Mouse (Mus musculus) liver, embryonic 11.5 days (tissue): Measurements from ENCODE around the gene Arid1b. TPM values are rescaled to one million over a fixed set of nuclear protein-coding genes. Genes with fewer than 3 reads are reported as not detected.

ENCODE experiments used
- ATAC-seq: fragments of 200-750 bp; cut with Nextera tagmentation; replicated peaks from 2 replicates; pipeline ENCODE4 v1.8.0; 2017; ENCODE audit warnings: moderate number of reproducible peaks, mild to moderate bottlenecking, moderate TSS enrichment, moderate library complexity; ENCODE audit not compliant: low FRiP score
- DNase-seq: peaks from one replicate; pipeline ENCODE4 v3.0.0-alpha.2; 2017; ENCODE audit warnings: low spot score
- H3K27ac ChIP-seq: fragments of 300-500 bp; sonication (generic); 2 replicates; pipeline ENCODE4 v1.5.1; 2014; ENCODE audit warnings: mild to moderate bottlenecking, low read depth, low read length, control low read depth
- H3K27me3 ChIP-seq: fragments of 300-500 bp; sonication (generic); replicated peaks from 2 replicates; pipeline ENCODE4 v1.6.1; 2014; ENCODE audit warnings: low read length, mixed read lengths; ENCODE audit not compliant: control insufficient read depth, insufficient read depth
- H3K36me3 ChIP-seq: fragments of 300-500 bp; sonication (generic); 2 replicates; pipeline ENCODE4 v1.6.1; 2014; ENCODE audit warnings: mild to moderate bottlenecking, low read length, moderate library complexity, mixed read lengths; ENCODE audit not compliant: control insufficient read depth, insufficient read depth
- H3K4me1 ChIP-seq: fragments of 300-500 bp; sonication (generic); replicated peaks from 2 replicates; pipeline ENCODE4 v1.6.1; 2014; ENCODE audit warnings: low read length, mixed read lengths; ENCODE audit not compliant: control insufficient read depth, insufficient read depth
- H3K4me2 ChIP-seq: fragments of 300-500 bp; sonication (generic); 2 replicates; pipeline ENCODE4 v1.6.1; 2014; ENCODE audit warnings: mild to moderate bottlenecking, control low read depth, moderate library complexity
- H3K4me3 ChIP-seq: fragments of 300-500 bp; sonication (generic); 2 replicates; pipeline ENCODE4 v1.5.1; 2014; ENCODE audit warnings: low read depth, low read length, control low read depth
- H3K9ac ChIP-seq: fragments of 300-500 bp; sonication (generic); 2 replicates; pipeline ENCODE4 v1.6.1; 2014; ENCODE audit warnings: low read depth, low read length, control low read depth
- H3K9me3 ChIP-seq: fragments of 300-500 bp; sonication (generic); 2 replicates; pipeline ENCODE4 v1.6.1; 2016; ENCODE audit warnings: low read length, inconsistent platforms, mixed read lengths; ENCODE audit not compliant: control insufficient read depth
- WGBS: fragments of 180-500 bp; shearing (Covaris S2); extraction: QIAGEN DNeasy Blood & Tissue Kit; methylation state at CpG from one replicate; pipeline ENCODE4 v1.1.7; 2014; 5-methylcytosine and 5-hydroxymethylcytosine counted together
- polyA plus RNA-seq: library from polyadenylated mRNA; unstranded; fragments of >200 nt; fragmentation: Nextera tagmentation; extraction: Ambion mirVana; gene quantifications from 2 replicates; pipeline ENCODE4 v1.2.1, GENCODE M21; 2014

The Arid1b gene
- polyA plus RNA-seq, 1 experiment from 2014 or later, result 9.1 TPM

GRCm38 (mm10) chr17:5153461-5153860, 159.3 kb downstream of the Arid1b start:
- Histone ChIP-seq H3K36me3 (no peaks in the 10 kb centered on the region), H3K27ac (no peak overlapping the region), H3K4me1 (peaks cover 7% of the 10 kb centered on the region; the same call in 1 of the 2 replicates), H3K9ac (no peak overlapping the region), H3K4me3 (no peak overlapping the region), H3K9me3 (no peaks in the 10 kb centered on the region), H3K4me2 (no peak overlapping the region), H3K27me3 (no peaks in the 10 kb centered on the region)
- 80% methylated on average over 2 of the region's 2 CpGs for WGBS
- no peak for DNase-seq
- no peak for ATAC-seq

DNA sequence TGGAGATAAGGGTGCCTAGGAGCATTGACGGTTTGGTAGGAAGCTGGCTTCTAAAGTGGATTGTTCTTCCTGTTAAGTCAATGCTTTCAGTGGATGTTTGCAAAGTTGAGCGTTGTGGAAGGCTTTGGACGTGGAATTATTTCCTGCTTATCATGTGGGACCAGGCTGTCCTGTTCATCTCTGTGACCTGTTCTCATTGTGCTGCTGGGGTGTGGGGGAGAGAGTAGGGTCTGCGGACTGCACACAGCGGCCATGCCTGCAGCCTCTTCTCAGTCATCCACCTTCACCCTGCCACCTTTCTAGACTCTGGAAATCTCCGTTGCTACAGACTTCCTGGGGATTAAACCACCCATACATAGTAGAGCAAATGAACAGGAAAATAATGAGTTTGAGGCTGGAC, 160.2 kb downstream of the Arid1b start:
- Histone ChIP-seq H3K27me3 (no peaks in the 10 kb centered on the region), H3K4me1 (peaks cover 7% of the 10 kb centered on the region; the same call in 1 of the 2 replicates), H3K27ac (no peak overlapping the region), H3K36me3 (no peaks in the 10 kb centered on the region), H3K9ac (no peak overlapping the region), H3K4me2 (no peak overlapping the region), H3K9me3 (no peaks in the 10 kb centered on the region), H3K4me3 (no peak overlapping the region)
- DNase-seq (no peak), ATAC-seq (no peak)
- WGBS, result 66% methylated on average over 6 of the region's 6 CpGs

DNA sequence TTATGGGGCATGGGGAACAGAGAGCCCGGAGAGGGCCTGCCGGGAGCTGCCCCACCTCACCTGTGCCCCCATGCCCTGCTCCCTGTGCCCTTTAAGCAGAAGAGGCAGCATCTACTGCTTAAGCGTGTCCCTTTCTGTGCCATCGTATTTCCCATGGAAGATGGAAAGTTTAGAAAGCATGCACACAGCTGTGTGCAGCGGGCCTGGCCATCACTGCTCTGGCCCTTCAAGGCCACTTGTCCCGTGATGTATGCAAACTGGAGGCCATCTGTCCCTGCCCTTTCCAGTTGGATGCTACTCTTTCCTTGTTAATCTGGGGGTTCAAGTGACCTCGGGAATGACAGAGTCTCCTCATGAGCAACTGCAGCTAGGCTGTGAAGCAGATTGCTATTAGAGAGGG, 163.5 kb downstream of the Arid1b start:
- H3K9ac ChIP-seq, result no peak overlapping the region
- no peak overlapping the region for H3K4me3 ChIP-seq
- no peaks in the 10 kb centered on the region for H3K27me3 ChIP-seq
- DNase-seq (no peak), ATAC-seq (no peak)
- no peak overlapping the region for H3K27ac ChIP-seq
- no peak overlapping the region for H3K4me2 ChIP-seq
- 81% methylated on average over 7 of the region's 7 CpGs for WGBS
- no peaks in the 10 kb centered on the region for H3K9me3 ChIP-seq
- H3K4me1 ChIP-seq, result peaks cover 4% of the 10 kb centered on the region; the same call in 1 of the 2 replicates
- H3K36me3 ChIP-seq, result no peaks in the 10 kb centered on the region

- H3K9ac ChIP-seq, result no peak overlapping the region
- H3K4me2 ChIP-seq, result no peak overlapping the region
- no peak overlapping the region for H3K27ac ChIP-seq
- ATAC-seq, result no peak
- H3K4me3 ChIP-seq, result no peak overlapping the region
- DNase-seq, result no peak
- H3K9me3 ChIP-seq, result no peaks in the 10 kb centered on the region
- 72% methylated on average over 2 of the region's 2 CpGs for WGBS
- H3K27me3 ChIP-seq, result no peaks in the 10 kb centered on the region
- H3K36me3 ChIP-seq, result no peaks in the 10 kb centered on the region
- H3K4me1 ChIP-seq, result no peaks in the 10 kb centered on the region
Measured at GRCm38 (mm10) chr17:5162525-5162924, 168.4 kb downstream of the Arid1b start.

GRCm38 (mm10) chr17:5163251-5163826, 169.2 kb downstream of the Arid1b start:
- DNase-seq (no peak), ATAC-seq (no peak)
- Histone ChIP-seq H3K9me3 (no peaks in the 10 kb centered on the region), H3K4me2 (no peak overlapping the region), H3K9ac (no peak overlapping the region), H3K27ac (no peak overlapping the region), H3K4me1 (no peaks in the 10 kb centered on the region), H3K36me3 (no peaks in the 10 kb centered on the region), H3K4me3 (no peak overlapping the region), H3K27me3 (no peaks in the 10 kb centered on the region)
- WGBS, result 85% methylated on average over 7 of the region's 7 CpGs

- Histone ChIP-seq H3K4me3 (no peak overlapping the region), H3K9ac (no peak overlapping the region), H3K27ac (no peak overlapping the region), H3K9me3 (no peaks in the 10 kb centered on the region), H3K27me3 (no peaks in the 10 kb centered on the region), H3K4me1 (no peaks in the 10 kb centered on the region), H3K4me2 (no peak overlapping the region), H3K36me3 (no peaks in the 10 kb centered on the region)
- DNase-seq (no peak), ATAC-seq (no peak)
- WGBS, result 84% methylated on average over 4 of the region's 4 CpGs
Measured at GRCm38 (mm10) chr17:5164794-5165193, 170.7 kb downstream of the Arid1b start.

DNA sequence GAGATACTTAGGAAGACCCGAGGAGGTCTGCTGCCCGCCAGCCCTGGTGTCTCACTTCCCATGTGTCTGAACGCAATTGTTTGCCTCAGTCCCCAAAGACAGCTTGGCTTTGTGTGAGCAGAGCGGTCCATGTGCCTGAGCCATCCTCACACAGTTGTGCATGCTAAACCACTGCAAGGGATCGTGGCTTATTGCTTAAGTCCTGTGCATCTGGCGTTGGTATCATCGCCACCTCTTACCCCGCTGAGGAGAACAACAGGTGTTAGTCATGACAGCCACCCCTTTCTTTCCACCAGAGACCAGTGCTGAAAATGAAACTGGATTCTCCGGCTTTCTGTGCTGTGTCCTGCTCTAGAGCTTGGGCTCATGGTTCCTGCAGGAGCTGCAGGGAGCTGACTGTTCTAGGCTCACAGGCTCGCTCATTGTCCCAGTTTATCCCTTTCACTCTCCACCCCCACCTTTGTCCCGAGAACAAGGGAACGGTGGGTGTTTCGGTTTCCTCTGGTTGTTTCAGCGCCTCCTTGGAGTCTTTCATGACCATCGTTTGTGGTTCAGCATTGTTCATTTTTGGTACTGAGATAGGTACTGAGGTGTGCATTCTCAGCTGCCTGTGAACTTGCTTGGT, 171.2 kb downstream of the Arid1b start:
- no peak overlapping the region for H3K27ac ChIP-seq
- ATAC-seq, result no peak

GRCm38 (mm10) chr17:5166175-5166574, 172.0 kb downstream of the Arid1b start:
- ATAC-seq (no peak), DNase-seq (no peak)
- no peak overlapping the region for H3K27ac ChIP-seq
- H3K4me3 ChIP-seq, result no peak overlapping the region
- no peak overlapping the region for H3K4me2 ChIP-seq
- H3K9ac ChIP-seq, result no peak overlapping the region
- WGBS, result 90% methylated on average over 4 of the region's 4 CpGs
- no peaks in the 10 kb centered on the region for H3K36me3 ChIP-seq
- no peaks in the 10 kb centered on the region for H3K9me3 ChIP-seq
- no peaks in the 10 kb centered on the region for H3K27me3 ChIP-seq
- H3K4me1 ChIP-seq, result no peaks in the 10 kb centered on the region

More for the DNA sequence above, 171.2 kb downstream of the Arid1b start:
- H3K9ac ChIP-seq, result no peak overlapping the region
- H3K4me1 ChIP-seq, result no peaks in the 10 kb centered on the region
- DNase-seq, result no peak
- no peaks in the 10 kb centered on the region for H3K9me3 ChIP-seq
- no peaks in the 10 kb centered on the region for H3K27me3 ChIP-seq
- WGBS, result 83% methylated on average over 15 of the region's 15 CpGs
- no peak overlapping the region for H3K4me2 ChIP-seq
- no peak overlapping the region for H3K4me3 ChIP-seq
- no peaks in the 10 kb centered on the region for H3K36me3 ChIP-seq

DNA sequence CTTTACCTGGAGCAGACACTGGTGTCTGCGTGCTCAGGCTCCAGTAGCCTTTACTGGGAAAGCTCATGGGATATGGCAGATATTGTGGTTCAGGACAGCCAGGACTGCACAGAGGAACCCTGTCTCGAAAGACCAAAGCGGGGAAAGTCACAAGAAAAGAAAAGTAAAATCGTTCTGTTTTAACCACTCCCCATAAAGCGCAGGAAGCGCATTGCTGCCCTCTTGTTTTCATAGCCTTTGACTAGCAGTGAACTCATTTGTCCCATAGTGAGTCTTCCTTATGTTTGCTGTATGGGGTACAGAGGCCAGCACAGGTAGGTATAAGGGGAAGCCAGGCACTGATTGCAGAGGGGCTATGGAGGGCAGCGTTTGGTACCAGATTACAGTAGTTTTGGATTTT, 173.9 kb downstream of the Arid1b start:
- no peak overlapping the region for H3K27ac ChIP-seq
- ATAC-seq (no peak), DNase-seq (no peak)
- no peak overlapping the region for H3K4me3 ChIP-seq
- no peak overlapping the region for H3K9ac ChIP-seq
- H3K36me3 ChIP-seq, result no peaks in the 10 kb centered on the region
- H3K27me3 ChIP-seq, result no peaks in the 10 kb centered on the region
- 84% methylated on average over 7 of the region's 7 CpGs for WGBS
- H3K9me3 ChIP-seq, result no peaks in the 10 kb centered on the region
- no peaks in the 10 kb centered on the region for H3K4me1 ChIP-seq
- no peak overlapping the region for H3K4me2 ChIP-seq
